Mouse (Mus musculus) frontal cortex, postnatal 25 days (tissue): ENCODE measurements around the gene Slco4c1.

Source experiments
- DNase-seq, 2 experiments: peaks; one replicate each; pipeline ENCODE4 v3.0.0; 2022; ENCODE audit warnings: low spot score in 2 of 2

Slco4c1 gene

DNA sequence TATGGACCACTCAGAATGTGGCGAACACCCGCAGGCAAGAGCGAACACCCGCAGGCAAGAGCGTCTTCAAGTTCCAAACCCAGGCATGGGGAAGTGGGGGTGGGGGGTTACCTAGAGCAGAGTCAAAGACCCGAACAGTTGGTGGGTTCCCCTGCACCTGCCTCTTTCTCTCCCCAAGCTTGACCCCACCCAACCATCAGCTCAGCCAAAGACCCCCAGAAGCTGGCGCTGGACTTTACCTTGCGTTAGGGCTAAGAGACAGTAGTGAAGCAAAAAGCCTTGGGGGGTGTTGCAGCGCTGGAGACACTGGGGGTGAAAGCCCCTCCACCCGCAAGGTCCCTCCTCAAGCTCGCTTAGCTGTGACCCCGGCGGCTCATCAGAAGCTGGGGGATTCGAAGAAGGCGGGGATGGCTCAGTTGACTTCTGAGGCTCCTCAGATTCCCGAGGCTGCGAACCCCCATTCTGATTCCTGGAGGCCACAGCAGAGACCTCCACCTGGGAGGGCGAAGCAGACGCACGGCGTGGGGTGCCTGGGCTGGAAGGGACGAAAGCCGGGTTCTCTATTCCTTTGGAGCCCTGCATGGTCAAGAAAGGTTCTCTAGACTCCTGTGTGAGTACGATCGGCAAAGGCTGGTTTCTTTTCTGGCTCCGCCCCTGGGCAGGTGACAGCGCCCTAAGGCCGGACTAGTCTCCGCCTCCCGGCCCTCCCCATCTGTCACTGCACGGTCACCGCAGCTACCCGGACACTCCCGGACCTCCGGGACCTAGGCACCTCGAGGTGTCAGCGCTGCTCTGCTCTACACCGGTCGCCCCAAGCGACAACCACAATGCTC, at the start of gene Slco4c1:
Slco4c1 (minus strand) TSS at position 644 of the 833 bp plus-strand sequence.
- peak; percentile 28 to 30 for DNase-seq

DNA sequence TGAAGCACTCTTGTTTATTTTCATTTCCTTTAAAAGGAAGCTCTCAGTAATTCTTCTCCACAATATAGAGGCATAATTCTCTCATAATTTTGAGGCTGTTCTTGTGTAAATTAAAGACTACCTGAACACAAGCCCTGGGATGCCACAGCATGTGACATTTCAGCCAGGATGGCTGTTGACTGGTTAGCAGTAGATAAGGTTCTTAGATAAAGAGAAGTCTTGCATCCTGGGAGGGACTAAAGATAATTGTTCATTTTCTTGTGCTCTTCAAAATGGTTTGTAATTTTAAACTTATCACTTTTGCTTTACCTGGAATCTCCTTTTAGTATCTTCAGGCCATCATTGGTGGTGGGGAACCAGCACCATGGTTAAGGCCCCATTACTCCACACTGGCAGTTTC, 45.4 kb upstream of the Slco4c1 start:
- DNase-seq = no peak

DNA sequence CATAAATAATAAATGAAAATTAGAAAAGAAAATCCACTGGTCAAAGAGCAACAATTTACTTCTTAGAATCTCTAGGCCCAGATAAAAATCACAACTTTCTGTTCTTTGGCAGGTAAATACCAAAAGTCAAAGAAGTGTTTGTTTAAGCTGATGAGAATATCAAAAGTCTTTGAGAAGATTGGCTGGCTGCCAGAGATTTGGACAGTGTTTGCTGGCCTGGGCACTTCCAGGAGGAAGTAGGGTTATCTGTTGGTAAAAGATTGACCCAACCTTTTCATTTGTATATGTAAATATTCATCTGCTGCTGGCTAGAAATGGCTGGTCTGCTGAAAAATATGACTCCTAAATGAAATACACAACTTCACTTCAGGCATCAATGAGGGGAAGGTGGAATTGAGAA, 11.8 kb upstream of the Slco4c1 start:
- DNase-seq = no peak

DNA sequence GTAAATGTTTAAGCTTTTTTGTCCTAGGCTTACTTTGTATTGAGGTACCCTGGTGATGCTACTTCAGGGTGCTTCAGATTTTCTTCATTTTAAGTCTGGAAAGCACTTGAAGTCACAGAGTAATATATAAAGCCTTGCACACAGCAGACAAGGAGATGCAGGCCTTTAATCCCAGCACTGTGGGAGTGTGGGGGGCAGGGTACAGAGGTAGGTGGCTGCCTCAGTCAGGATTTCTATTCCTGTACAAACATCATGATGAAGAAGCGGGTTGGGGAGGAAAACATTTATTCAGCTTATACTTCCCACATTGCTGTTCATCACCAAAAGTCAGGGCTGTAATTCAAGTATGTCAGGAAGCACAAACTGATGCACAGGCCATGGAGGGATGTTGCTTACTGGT, 6.6 kb upstream of the Slco4c1 start:
- no peak for DNase-seq

DNA sequence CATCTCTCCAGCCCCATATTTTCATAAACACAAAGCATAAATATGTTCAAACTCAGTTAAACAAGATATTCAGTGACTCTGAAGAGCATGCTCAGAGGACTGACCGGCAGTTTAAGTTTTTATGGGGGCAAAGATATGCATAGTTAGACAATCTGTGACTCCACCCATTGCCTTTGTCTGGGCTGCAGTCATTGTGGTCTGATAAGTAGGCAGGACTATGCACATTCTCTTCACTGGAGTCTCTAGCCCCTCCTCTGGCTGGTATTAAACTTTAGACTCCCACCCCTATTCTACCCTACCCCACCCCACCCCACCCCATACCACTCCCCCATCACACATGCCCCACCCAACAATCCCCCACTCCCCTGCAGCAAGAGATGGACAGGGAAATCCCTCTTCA, 4.1 kb upstream of the Slco4c1 start:
- DNase-seq = no peak

DNA sequence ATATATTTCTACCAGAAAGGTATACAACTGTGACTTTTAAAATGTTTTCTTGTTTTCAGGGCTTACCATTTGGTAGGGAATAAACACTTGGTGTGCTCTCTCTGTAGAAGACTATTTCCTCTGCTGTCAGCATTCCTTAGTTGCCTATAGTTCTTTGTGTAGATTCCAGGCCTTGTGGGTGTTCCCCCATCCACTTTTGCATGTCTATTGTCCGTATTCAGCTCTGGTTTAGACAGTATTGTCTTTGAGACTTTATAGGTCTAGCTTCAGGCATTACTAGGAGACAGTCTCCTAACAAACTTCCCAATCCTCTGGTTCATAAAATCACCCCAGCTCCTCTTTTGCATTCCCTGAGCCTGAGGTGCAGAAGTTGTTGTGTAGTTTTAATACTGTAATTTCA, 2.7 kb upstream of the Slco4c1 start:
- DNase-seq = no peak

DNA sequence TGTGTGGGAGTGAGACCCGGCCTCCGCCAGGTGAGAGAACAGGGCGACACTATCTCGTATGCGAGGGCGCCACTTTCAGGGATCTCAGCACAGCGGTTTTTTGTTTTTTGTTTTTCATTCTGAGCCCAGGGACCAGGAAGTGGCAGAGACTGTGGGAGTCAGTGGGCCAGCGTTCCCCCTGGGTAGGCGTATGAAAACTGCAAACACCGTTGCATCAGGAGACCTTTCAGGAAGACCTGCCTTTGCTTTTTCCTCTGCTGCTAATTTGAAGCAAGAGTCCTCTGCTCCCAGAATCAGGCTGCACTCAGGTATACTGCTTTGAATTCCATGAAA, 356 bp upstream of the Slco4c1 start:
- DNase-seq = no peak

DNA sequence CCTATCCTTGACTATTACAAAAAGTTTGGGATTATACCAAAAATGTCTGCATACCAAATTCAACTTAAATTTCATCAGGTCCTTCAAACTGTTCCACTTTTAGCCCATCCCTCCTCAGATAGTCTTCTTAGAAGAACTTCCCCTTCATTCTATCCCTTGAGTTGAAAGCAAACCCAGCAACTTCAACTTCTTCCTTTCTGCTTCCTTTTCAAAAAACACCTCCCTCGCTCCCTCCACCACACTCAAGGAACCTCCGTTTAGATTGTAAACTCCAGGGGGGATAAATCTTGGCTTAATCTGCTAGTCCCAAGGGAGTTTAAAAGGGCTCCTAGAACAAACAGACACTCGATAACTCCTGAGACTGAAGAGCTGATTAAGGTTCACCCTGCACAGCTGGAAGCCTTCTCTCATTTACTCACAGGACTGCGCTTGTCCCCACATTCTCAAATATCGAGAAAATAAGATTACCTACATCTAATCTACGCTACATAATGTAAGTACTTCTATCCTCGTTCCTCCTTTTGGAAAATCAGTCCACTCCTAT, 1.1 kb downstream of the Slco4c1 start:
- DNase-seq = no peak

DNA sequence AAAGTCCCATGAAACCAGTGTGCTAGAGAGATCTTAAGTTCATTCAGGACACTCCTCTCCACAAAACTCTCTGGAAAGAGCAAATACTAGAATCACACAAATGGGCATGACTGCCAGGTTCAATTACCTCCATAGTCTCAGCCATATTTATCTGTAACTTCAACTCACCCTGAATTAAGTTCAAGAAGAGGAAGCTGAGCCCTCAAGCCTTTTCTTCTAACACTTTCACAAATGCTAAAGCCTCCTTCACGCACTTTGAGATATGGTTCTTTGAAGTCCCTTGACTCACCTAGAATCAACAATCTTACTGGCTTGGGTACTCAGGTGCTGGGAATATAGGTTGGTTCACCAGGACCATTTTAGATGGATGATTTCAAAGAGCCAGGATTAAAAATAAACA, 3.2 kb downstream of the Slco4c1 start:
- DNase-seq = no peak

DNA sequence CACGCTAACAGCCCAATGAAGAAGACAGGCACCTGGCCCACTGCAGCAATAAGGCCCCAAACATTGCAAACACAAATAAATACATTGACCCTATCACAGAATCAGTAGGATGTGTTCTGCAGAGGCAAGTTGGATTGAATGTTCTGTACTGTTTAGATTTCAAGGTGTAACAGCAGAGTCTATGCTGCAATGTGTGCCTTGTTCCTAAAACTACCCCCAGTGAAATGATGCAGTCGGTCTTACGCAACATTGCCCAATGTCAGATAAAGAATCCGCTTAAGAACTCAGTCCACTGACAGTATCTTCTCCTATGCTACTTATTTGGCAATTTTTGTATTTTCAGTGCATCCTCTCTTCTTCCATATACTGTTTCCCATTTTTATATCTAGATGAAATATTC, 6.0 kb downstream of the Slco4c1 start:
- DNase-seq = no peak

DNA sequence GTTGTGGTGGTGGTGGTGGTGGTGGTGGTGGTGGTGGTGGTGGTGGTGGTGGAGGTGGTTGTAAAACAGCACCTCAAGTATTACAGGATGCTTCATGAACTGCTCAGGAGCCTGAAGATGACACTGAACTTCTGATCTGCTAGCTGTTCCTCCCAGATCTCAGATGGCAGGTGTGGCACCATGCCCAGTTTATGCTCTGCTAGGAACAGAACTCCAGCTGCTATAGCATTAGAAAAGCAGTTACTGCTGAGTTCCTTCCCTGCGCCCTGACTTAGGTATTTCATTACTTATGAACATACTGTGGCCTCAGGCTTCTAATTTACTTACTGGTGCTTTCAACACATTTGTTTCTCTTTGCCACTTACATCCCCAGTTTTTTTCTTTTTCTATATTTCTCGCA, 7.9 kb downstream of the Slco4c1 start:
- DNase-seq = no peak

DNA sequence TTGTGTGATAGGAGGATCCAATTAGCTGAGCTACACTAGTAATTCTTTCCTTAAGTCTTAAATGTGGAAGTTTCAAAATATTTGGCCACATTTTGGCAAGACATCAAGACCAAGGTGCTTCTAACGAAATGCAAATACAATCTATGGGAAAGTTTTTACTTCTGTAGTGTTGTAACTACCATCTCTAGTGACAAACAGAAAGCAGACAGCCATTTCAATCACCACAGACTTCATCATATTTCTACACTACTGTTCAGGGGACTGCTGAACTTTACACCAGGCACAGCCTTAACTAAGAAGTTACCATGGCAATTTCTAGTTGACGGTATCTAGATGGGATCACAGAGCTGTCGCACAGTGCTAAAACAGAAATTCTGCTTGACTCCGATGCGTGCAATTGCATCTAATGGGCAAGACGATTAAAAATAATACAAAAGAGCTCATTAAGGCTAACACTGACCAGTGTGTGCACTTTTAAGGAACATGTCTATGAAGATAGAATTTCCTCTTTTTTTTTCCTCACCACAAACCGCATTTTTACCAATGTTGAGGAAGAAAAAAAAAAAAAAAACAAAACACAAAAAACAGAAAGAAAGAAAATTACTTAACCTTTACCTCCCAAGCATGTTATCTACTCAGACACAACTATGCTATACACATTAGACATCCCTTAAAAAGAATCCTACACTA, 11.8 kb downstream of the Slco4c1 start:
- DNase-seq = no peak

DNA sequence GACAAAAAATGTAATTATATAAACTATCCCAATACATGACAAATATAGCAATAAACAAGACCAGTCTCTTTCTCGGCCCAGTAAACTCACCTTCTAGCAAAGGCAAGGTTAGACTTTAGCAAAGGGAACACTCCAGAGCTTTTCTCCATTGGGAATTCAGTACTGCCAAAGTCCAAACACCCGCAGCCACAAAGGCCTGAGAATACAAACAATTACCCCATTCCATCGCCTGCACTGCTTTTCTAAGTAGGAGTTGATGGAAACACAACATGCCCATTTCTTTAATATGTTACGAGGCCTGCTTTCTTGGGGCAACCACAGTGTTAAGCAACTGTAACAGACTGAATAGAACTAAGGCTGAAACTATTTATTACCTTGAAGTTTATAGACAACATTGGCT, 18.4 kb downstream of the Slco4c1 start:
- no peak for DNase-seq

DNA sequence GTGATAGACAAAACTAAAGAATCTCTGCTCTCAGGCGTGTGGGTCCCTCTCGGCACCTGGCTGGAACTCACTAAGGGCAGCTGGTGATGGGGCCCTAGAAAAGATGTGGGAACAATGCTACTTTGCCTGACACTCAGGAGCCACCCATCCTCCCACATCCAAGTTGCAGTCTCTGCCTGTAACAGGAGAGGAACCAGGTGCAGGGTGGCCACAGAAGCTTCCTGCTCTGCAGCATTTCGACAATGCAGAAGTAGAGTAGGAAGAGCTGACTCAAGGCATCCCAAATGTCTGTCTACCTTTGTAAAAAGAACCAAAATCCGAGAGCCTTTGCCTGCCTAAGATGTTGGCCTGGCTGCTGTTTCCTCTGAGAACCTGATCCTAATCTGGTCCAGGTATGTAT, 22.9 kb downstream of the Slco4c1 start:
- no peak for DNase-seq

DNA sequence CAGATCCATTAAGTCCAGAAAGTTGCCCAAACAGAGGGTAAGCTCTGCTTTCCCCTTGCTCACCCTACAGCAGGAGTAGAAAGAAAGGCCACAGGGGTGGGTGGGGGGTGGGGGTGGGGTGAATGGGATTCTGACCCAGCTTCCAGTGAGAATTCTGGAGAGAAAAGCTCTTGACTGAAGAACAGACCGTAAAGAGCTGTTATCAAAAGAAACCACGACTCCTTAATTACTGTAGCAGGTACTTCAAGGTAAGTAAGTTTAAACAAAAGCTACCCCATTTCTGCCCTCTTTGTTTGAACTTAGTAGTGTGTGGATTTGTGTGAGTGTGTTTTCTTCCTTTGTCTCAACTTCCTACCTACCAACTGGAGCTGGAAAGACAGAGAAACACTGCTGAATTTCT, 23.4 kb downstream of the Slco4c1 start:
- no peak for DNase-seq

DNA sequence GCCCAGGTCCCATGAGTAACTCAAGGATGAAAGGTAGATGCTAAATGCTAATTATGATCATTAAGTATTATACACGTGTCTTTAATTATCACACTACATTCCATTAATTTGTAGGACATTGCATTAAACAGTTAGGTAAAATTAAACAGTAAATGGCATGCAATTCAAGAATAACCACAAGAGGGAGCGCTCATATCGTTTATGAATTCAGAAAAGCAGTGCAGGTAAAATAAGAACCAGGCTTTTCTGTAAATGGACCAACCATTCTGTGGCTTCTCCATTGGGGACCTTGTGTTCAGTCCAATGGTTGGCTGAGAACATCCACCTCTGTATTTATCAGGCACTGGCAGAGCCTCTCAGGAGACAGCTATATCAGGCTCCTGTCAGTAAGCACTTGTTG, 25.2 kb downstream of the Slco4c1 start:
- DNase-seq = peak in 1 of 2 experiments; percentile 6

DNA sequence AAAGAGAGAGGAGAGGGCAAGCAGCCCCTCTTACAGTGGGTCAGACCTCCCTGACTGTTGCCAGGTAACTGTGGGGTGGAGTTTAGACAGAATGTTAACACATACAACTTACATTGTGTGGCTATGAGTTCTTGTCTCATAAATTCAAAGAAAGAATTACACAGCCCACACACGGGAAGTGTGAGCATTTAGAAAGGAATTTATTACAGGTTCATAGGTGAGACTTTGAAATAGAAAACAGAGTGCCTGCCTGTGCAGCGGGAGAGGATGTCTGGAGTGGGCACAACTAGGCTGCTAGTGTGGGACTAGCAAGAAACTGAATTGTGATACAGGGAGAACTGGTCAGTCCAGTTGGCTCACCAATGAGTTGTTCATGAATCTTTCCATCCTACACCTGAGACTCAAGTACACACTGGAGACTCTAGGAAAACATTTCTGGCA, 66.7 kb downstream of the Slco4c1 start:
- DNase-seq = no peak

DNA sequence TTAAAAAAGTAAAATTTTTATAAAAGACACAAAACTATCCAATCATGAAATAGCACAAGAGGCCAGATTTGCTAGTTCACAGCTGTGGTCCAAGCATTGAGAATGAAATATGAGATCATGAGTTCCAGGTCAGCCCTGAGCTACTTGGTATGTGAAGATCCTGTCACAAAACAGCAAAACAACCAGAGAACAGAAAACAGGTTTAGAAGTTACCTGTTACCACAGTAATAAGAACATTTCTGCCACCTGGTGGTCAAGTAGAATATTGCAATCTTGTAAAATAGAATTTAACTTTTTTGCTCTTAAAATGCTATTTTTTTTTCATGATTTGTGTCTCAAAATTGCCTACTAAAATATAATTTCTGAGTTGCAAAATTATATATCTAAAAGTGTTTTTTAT, 70.4 kb downstream of the Slco4c1 start:
- no peak for DNase-seq

DNA sequence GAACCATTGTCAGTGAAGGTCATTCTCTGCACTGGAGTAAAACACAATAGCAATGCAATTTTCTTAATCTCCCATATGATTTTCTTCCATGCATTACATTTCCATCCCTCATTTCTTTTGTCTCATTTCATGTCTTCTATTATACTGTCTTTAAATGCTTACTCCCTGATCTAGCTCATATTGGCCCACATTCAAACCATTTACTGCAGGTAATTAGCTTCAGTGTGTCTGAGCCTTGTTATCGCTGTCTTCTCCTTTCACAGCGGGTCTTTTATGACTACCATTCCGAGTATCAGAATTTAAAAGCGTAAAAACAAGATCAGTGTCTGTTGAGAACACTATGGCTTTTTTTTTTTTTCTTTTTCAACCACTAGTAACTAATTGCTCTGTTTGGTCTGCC, 77.3 kb downstream of the Slco4c1 start:
- no peak for DNase-seq

DNA sequence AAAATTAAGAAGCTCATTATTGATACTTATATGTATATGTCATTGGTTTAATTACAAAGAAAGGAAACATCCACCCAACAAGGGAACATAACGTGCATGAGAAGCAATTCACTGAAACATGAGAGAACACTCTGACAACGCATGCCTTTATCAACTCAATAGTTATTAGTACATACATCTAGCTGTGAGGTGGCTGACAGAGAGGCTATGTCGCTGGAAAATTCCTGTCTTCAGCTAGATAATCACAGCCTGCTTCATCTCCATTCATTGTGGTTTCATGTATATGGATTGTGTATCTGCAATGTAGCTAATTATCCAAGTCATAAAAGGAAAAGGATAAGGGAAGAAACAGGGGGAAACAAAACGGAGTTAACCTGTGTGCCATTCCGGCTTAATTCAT, 77.7 kb downstream of the Slco4c1 start:
- DNase-seq = no peak

DNA sequence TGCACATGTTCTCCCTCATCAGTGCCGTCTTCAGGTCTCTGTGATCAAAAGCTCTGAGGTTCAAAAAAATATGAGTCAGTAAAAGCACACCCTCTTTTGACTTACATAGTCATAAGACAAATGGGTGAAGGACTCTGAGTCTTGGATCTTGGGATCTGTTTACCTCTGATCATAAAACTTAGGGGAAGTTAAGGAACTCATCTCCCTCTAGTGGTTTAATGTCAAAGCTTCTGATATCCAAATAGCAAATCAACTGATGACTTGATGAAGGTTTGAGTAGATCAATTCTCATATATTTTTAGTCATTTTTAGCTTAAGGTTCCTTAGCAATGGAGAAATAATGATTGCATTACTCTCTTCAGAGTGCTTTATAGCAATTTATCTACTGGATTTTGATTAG, 82.7 kb downstream of the Slco4c1 start:
- no peak for DNase-seq

DNA sequence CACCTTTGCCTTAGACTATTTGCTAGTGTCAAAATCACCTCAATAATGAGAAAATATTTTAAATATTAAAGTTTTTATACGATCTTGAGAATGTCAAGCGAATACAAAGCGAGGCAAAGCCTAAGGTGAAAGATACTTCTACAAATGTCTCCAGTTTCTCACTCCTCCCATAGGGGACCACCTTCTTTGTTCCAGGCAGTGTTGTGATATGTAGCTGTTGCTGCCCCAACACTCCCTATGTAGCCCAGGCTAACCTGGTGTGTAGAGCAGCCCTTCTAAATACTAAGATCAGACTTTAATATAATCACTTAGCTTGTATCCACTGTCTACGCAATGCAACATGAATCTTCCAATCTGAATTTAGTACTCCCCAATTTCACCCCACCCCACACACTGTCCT, 97.8 kb downstream of the Slco4c1 start:
- no peak for DNase-seq

DNA sequence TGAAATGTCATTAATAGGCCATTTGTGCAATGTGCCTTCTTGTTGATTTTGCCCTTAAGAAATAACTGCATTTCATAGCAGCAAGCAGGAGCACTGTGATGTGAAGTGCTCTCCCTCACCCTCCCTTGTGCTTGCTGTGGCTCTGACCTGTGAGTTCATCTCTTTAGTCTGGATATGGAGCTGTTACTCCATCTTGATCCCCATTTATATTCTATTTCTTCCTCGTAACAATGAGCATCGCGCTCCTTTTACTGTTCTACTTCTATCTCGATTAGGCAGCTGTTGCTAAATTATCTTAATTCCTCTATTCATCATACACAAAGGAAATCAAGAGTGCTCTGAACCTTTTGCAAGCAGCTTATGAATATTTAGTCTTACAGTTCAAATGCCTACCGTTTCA, 98.3 kb downstream of the Slco4c1 start:
- DNase-seq = no peak
